Mouse (Mus musculus) neutrophil, adult 59 days (primary cell): ENCODE measurements around the gene Fam163b. TPM values are rescaled to one million over a fixed set of nuclear protein-coding genes. Genes with fewer than 3 reads are reported as not detected.

Experiments used
- total RNA-seq, 2 experiments: library from RNA; stranded (reverse); gene quantifications; 1 replicate in 1 of 2; 2 replicates in 1 of 2; pipeline ENCODE4 v1.2.4; 2023

Gene Fam163b
- total RNA-seq = not detected

DNA sequence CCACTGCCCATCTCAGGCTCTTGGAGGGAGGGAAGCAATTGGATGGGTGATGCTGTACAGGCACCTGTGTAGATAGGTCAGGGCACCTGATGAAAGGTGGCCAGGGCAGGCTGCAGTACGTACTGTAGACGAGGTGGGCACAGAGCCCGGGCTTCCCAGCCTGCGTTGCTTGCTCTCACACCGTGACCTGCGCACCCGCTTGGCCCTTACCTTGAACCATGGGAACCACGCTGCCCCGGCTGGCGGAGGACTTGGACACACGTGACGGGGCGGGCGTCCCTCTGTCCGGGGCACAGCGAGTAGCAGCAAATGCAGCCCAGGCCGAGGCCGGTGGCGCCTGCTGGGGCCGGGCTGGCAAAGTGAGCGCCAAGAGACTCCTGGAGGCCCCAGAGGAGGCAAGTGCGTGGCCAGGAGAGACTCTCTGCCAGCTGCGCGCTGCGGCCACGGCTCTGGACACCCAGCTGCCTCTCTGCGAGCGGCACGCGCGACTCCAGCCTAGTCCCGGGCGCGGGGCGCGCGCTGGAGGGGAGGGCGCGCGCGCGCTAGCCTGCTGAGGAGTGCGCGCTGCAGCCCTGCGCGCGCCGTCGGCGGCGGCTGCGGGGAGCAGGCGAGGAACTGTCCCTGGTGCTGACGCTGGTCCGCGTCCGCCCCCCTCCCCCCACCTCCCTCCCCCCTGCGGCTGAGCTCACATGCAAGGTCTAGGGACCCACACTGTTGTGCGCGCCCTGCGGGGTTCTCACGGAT is at the start of gene Fam163b:
Gene Fam163b (minus strand): TSS at position 542 of the 744 bp plus-strand sequence.

DNA sequence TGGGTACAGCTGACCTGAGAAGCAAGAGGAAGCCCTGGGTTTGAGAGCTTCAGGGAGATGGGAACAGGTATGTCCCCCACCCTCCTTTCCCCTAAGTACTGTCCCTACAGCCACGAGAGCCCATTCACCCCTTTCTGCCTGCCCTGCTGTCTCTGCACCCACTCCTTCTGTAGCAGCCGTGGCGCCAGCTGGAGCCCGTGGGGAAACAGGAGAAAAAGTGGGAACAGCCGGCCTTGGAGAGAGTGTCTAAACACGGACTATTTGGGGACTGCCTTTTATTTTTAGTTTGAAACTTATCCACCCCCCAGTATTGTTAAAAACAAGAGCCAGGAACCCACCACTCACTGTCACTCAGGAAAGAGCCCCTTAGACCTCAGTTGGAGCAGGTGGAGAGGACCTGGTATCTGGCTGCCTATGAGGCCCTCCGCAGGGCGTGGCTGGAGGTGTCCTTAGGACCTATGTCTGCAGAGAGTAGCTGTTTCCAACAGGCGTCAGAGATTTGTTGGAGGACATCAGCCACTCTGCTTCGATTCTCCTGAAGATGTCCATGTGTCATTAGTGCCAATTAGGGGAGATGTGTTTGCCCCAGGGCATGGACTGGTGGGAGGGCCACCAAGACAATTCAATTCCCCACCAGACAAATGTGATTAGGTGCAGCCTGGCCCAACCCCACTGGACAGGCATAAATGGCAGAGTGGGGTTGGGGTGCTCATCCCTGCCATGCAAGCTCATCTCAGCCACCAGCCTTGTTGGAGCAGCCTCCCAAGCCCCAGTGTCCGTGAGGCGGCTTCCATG is 22.7 kb upstream of the Fam163b start, which contains the start of gene Dbh:
Gene Dbh (plus strand): TSS at position 438 of the 795 bp plus-strand sequence.

DNA sequence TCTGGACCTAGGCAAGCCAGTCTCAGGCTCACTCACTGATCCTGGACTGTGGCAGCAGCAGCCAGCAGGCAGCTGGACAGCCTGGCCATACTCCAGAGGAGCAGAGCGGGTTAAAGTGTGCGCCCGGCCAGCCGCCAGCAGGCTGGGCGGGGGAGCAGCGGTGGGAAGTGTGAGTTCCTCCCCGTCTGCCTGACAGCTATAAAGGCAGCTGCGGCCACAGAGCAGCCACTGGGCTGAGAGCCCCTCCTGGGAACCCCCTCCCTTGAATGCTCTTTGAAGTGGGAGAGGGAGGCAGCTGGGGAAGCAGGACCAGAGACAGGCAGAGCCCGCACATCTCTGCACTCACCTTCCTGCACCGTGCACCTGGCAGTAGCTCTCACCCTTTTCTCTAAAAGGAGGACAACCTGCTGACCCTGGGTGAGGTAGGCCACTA is 63.1 kb downstream of the Fam163b start, which contains the start of gene Adamtsl2:
Gene Adamtsl2 (plus strand): TSS at position 228 of the 433 bp plus-strand sequence.

DNA sequence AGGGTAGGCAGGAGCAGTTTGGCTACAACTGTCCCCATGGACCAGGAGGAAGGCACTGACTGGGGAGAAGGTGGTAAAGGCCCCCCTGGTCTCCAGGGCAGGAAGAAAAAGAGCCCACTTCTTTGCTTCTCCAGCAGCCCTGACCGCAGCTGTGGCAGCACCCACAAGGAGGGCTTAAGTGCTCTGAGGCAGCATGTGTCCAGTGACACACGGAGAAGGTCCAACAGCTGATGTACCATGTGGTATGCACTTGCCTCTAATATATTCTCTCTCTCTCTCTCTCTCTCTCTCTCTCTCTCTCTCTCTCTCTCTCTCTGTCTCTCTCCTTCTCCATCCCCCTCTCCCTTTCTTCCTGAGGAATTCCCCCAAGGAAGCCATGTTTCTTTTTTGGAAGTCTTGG is 70.3 kb downstream of the Fam163b start, which contains the start of gene Mymk:
Gene Mymk (minus strand): TSS at position 202 of the 400 bp plus-strand sequence.

Other genes with a start within 250 kb of the Fam163b start
- gene Surf6, start 239.6 kb downstream of the Fam163b start, total RNA-seq = 10 to 100 TPM; 15.8 to 19.1 TPM
- gene Med22, start 231.8 kb downstream of the Fam163b start, total RNA-seq = 10 to 100 TPM; 22.3 to 25.3 TPM
- gene Rpl7a, start 231.7 kb downstream of the Fam163b start, total RNA-seq = 100 to 1,000 TPM; 351 to 391 TPM
- gene Surf2, start 226.1 kb downstream of the Fam163b start, total RNA-seq = 10 to 100 TPM; 12.3 to 15.2 TPM
- gene Surf1, start 226.0 kb downstream of the Fam163b start, total RNA-seq = 10 to 100 TPM; 44.7 to 49.2 TPM
- gene Surf4, start 208.6 kb downstream of the Fam163b start, total RNA-seq = 100 to 1,000 TPM in 1 of 2 experiments, 10 to 100 TPM in 1; 93.0 to 109 TPM
- not detected for gene Stkld1, start 208.4 kb downstream of the Fam163b start, total RNA-seq
- 10 to 100 TPM; 23.1 to 23.8 TPM for gene Rexo4, start 178.1 kb downstream of the Fam163b start, total RNA-seq
- not detected for gene Adamts13, start 169.1 kb downstream of the Fam163b start, total RNA-seq
- 10 to 100 TPM in 1 of 2 experiments, 1 to 10 TPM in 1; 9.1 to 15.3 TPM for gene Cacfd1, start 132.6 kb downstream of the Fam163b start, total RNA-seq
- gene Slc2a6, start 114.5 kb downstream of the Fam163b start, total RNA-seq = 10 to 100 TPM; 78.7 to 96.5 TPM
- gene Mymk, start 70.3 kb downstream of the Fam163b start, total RNA-seq = not detected
- not detected for gene Adamtsl2, start 63.1 kb downstream of the Fam163b start, total RNA-seq
- gene Dbh, start 22.7 kb upstream of the Fam163b start, total RNA-seq = not detected
- gene Sardh, start 105.8 kb upstream of the Fam163b start, total RNA-seq = under 1 TPM in 1 of 2 experiments, not detected in 1; 0.18 TPM